Mouse (Mus musculus) midbrain, embryonic 16.5 days (tissue): Measurements from ENCODE around the gene Lenep. TPM values are rescaled to one million over a fixed set of nuclear protein-coding genes. Genes with fewer than 3 reads are reported as not detected.

Experiments
- ATAC-seq: fragments of 200-750 bp; cut with Nextera tagmentation; 2 replicates; pipeline ENCODE4 v1.8.0; 2017; ENCODE audit warnings: moderate TSS enrichment
- H3K27ac ChIP-seq: fragments of 300-500 bp; sonication (generic); 2 replicates; pipeline ENCODE4 v1.5.1; 2014; ENCODE audit warnings: mild to moderate bottlenecking, low read length, mixed read lengths
- H3K27me3 ChIP-seq: fragments of 300-500 bp; sonication (generic); 2 replicates; pipeline ENCODE4 v1.6.1; 2014; ENCODE audit warnings: low read depth, low read length, mixed read lengths; ENCODE audit not compliant: control insufficient read depth, insufficient read depth
- H3K36me3 ChIP-seq: fragments of 300-500 bp; sonication (generic); 2 replicates; pipeline ENCODE4 v1.6.1; 2014; ENCODE audit warnings: mild to moderate bottlenecking, low read length, moderate library complexity, mixed read lengths; ENCODE audit not compliant: control insufficient read depth, insufficient read depth
- H3K4me1 ChIP-seq: fragments of 300-500 bp; sonication (generic); 2 replicates; pipeline ENCODE4 v1.6.1; 2014; ENCODE audit warnings: mild to moderate bottlenecking, low read length, mixed read lengths; ENCODE audit not compliant: control insufficient read depth, insufficient read depth
- H3K4me2 ChIP-seq: fragments of 300-500 bp; sonication (generic); 2 replicates; pipeline ENCODE4 v1.6.1; 2014; ENCODE audit warnings: mild to moderate bottlenecking, low read length, mixed read lengths
- H3K4me3 ChIP-seq: fragments of 300-500 bp; sonication (generic); 2 replicates; pipeline ENCODE4 v1.5.1; 2014; ENCODE audit warnings: low read depth, mild to moderate bottlenecking, low read length, moderate library complexity, mixed read lengths
- H3K9ac ChIP-seq: fragments of 300-500 bp; sonication (generic); 2 replicates; pipeline ENCODE4 v1.6.1; 2014; ENCODE audit warnings: low read depth, low read length, mixed read lengths
- H3K9me3 ChIP-seq: fragments of 300-500 bp; sonication (generic); replicated peaks from 2 replicates; pipeline ENCODE4 v1.6.1; 2014; ENCODE audit warnings: mild to moderate bottlenecking, low read length, mixed read lengths; ENCODE audit not compliant: control insufficient read depth, poor library complexity, severe bottlenecking
- WGBS: fragments of 180-500 bp; shearing (Covaris S2); extraction: QIAGEN DNeasy Blood & Tissue Kit; methylation state at CpG from one replicate; pipeline ENCODE4 v1.1.7; 2014; 5-methylcytosine and 5-hydroxymethylcytosine counted together
- polyA plus RNA-seq: library from polyadenylated mRNA; unstranded; fragments of >200 nt; fragmentation: Nextera tagmentation; extraction: Ambion mirVana; gene quantifications from 2 replicates; pipeline ENCODE4 v1.2.1, GENCODE M21; 2015

Lenep gene
- polyA plus RNA-seq, 1 experiment from 2014 or later, result not detected

GRCm38 (mm10) chr3:89384331-89385076, 18.1 kb downstream of the Lenep start:
- H3K36me3 ChIP-seq, result no peaks in the 10 kb centered on the region
- no peaks in the 10 kb centered on the region for H3K4me1 ChIP-seq
- 42% methylated on average over 12 of the region's 12 CpGs for WGBS
- no peak overlapping the region for H3K27ac ChIP-seq
- no peak overlapping the region for H3K4me2 ChIP-seq
- no peak for ATAC-seq
- H3K9me3 ChIP-seq, result no peaks in the 10 kb centered on the region
- H3K27me3 ChIP-seq, result no peaks in the 10 kb centered on the region
- no peak overlapping the region for H3K9ac ChIP-seq
- no peak overlapping the region for H3K4me3 ChIP-seq

- ATAC-seq, result no peak
- Histone ChIP-seq H3K9me3 (no peaks in the 10 kb centered on the region), H3K4me2 (no peak overlapping the region), H3K27ac (no peak overlapping the region), H3K4me1 (no peaks in the 10 kb centered on the region; the same call in 1 of the 2 replicates), H3K4me3 (no peak overlapping the region), H3K9ac (no peak overlapping the region), H3K36me3 (no peaks in the 10 kb centered on the region), H3K27me3 (no peaks in the 10 kb centered on the region)
- WGBS, result 94% methylated on average over 5 of the region's 5 CpGs
Observed at GRCm38 (mm10) chr3:89383651-89384255, 18.8 kb downstream of the Lenep start.

GRCm38 (mm10) chr3:89382950-89383349, 19.6 kb downstream of the Lenep start:
- no peak for ATAC-seq
- H3K27me3 ChIP-seq, result no peaks in the 10 kb centered on the region
- no peaks in the 10 kb centered on the region for H3K36me3 ChIP-seq
- no peak overlapping the region for H3K27ac ChIP-seq
- no peak overlapping the region for H3K9ac ChIP-seq
- no peak overlapping the region for H3K4me3 ChIP-seq
- peaks cover 3% of the 10 kb centered on the region; the same call in 1 of the 2 replicates for H3K4me1 ChIP-seq
- 90% methylated on average over 5 of the region's 5 CpGs for WGBS
- no peaks in the 10 kb centered on the region for H3K9me3 ChIP-seq
- no peak overlapping the region for H3K4me2 ChIP-seq

- Histone ChIP-seq H3K4me2 (no peak overlapping the region), H3K36me3 (no peaks in the 10 kb centered on the region), H3K9me3 (no peaks in the 10 kb centered on the region), H3K4me3 (no peak overlapping the region), H3K4me1 (peaks cover 3% of the 10 kb centered on the region; the same call in 1 of the 2 replicates), H3K27ac (no peak overlapping the region), H3K9ac (no peak overlapping the region), H3K27me3 (no peaks in the 10 kb centered on the region)
- 88% methylated on average over 9 of the region's 9 CpGs for WGBS
- ATAC-seq, result no peak
Observed at GRCm38 (mm10) chr3:89382033-89382882, 20.3 kb downstream of the Lenep start.

GRCm38 (mm10) chr3:89381233-89381632, 21.4 kb downstream of the Lenep start:
- WGBS, result 78% methylated on average over 11 of the region's 11 CpGs
- no peaks in the 10 kb centered on the region for H3K36me3 ChIP-seq
- no peak overlapping the region for H3K4me2 ChIP-seq
- peaks cover 3% of the 10 kb centered on the region; the same call in 1 of the 2 replicates for H3K4me1 ChIP-seq
- H3K27me3 ChIP-seq, result no peaks in the 10 kb centered on the region
- H3K9me3 ChIP-seq, result no peaks in the 10 kb centered on the region
- no peak for ATAC-seq
- H3K27ac ChIP-seq, result no peak overlapping the region
- no peak overlapping the region for H3K9ac ChIP-seq
- H3K4me3 ChIP-seq, result no peak overlapping the region

- H3K27ac ChIP-seq, result no peak overlapping the region
- ATAC-seq, result no peak
- H3K4me2 ChIP-seq, result no peak overlapping the region
- H3K4me1 ChIP-seq, result peaks cover 3% of the 10 kb centered on the region; the same call in 1 of the 2 replicates
- H3K9me3 ChIP-seq, result no peaks in the 10 kb centered on the region
- 96% methylated on average over 18 of the region's 18 CpGs for WGBS
- H3K36me3 ChIP-seq, result no peaks in the 10 kb centered on the region
- no peak overlapping the region for H3K9ac ChIP-seq
- H3K27me3 ChIP-seq, result no peaks in the 10 kb centered on the region
- no peak overlapping the region for H3K4me3 ChIP-seq
Observed at GRCm38 (mm10) chr3:89380711-89381110, 21.9 kb downstream of the Lenep start.

GRCm38 (mm10) chr3:89380291-89380690, 22.3 kb downstream of the Lenep start:
- no peak overlapping the region for H3K4me3 ChIP-seq
- H3K27ac ChIP-seq, result no peak overlapping the region
- H3K4me1 ChIP-seq, result peaks cover 3% of the 10 kb centered on the region; the same call in 1 of the 2 replicates
- no peaks in the 10 kb centered on the region for H3K36me3 ChIP-seq
- H3K4me2 ChIP-seq, result no peak overlapping the region
- H3K27me3 ChIP-seq, result no peaks in the 10 kb centered on the region
- no peaks in the 10 kb centered on the region for H3K9me3 ChIP-seq
- ATAC-seq, result no peak
- no peak overlapping the region for H3K9ac ChIP-seq
- WGBS, result 93% methylated on average over 14 of the region's 14 CpGs

GRCm38 (mm10) chr3:89379388-89380131, 23.0 kb downstream of the Lenep start:
- Histone ChIP-seq H3K27me3 (no peaks in the 10 kb centered on the region), H3K36me3 (no peaks in the 10 kb centered on the region), H3K9ac (no peak overlapping the region), H3K4me1 (peaks cover 3% of the 10 kb centered on the region; the same call in 1 of the 2 replicates), H3K9me3 (no peaks in the 10 kb centered on the region), H3K27ac (no peak overlapping the region), H3K4me2 (no peak overlapping the region), H3K4me3 (no peak overlapping the region)
- no peak for ATAC-seq
- 91% methylated on average over 31 of the region's 31 CpGs for WGBS
